Mouse (Mus musculus) heart, adult 8-10 months (tissue): ENCODE measurements around the gene Rab37. TPM values are rescaled to one million over a fixed set of nuclear protein-coding genes. Genes with fewer than 3 reads are reported as not detected.

Source experiments
- DNase-seq: peaks from one replicate; pipeline ENCODE4 v3.0.0; 2022; ENCODE audit warnings: low spot score
- total RNA-seq, 4 experiments: library from RNA; stranded (reverse); gene quantifications; 2 replicates each; pipeline ENCODE4 v1.2.4; 2022

Gene Rab37
- total RNA-seq, 4 experiments from 2014 or later = 0.34 to 1.0 (median 0.63) TPM

GRCm38 (mm10) chr11:115195933-115196332 lies 104.7 kb downstream of the Rab37 start:
- DNase-seq = no peak

GRCm38 (mm10) chr11:115197558-115197957 lies 106.3 kb downstream of the Rab37 start:
- no peak for DNase-seq

GRCm38 (mm10) chr11:115198932-115199384 lies 107.7 kb downstream of the Rab37 start:
- no peak for DNase-seq

GRCm38 (mm10) chr11:115200520-115200919 lies 109.3 kb downstream of the Rab37 start:
- DNase-seq = no peak

- peak; percentile 75 for DNase-seq
Measured at GRCm38 (mm10) chr11:115202316-115202715, 111.1 kb downstream of the Rab37 start.

GRCm38 (mm10) chr11:115202756-115203155 lies 111.5 kb downstream of the Rab37 start:
- no peak for DNase-seq

GRCm38 (mm10) chr11:115208126-115208525 lies 116.9 kb downstream of the Rab37 start:
- no peak for DNase-seq

- DNase-seq = no peak
Measured at GRCm38 (mm10) chr11:115208776-115209732, 117.8 kb downstream of the Rab37 start.

- DNase-seq = no peak
Measured at GRCm38 (mm10) chr11:115209958-115210357, 118.7 kb downstream of the Rab37 start.

Other genes with a start within 250 kb of the Rab37 start
- 1 to 10 TPM; 7.3 to 9.6 (median 9.1) TPM for gene Gprc5c, start 240.3 kb upstream of the Rab37 start, total RNA-seq
- 1 to 10 TPM in 1 of 4 experiments, under 1 TPM in 3; 0.38 to 1.6 (median 0.86) TPM for gene Cd300a, start 201.4 kb upstream of the Rab37 start, total RNA-seq
- 1 to 10 TPM in 2 of 4 experiments, under 1 TPM in 2; 0.38 to 1.2 (median 0.73) TPM for gene Cd300lb, start 157.0 kb upstream of the Rab37 start, total RNA-seq
- gene Cd300c, start 122.3 kb upstream of the Rab37 start, total RNA-seq = not detected
- 1 to 10 TPM; 1.2 to 2.0 (median 1.5) TPM for gene Cd300ld, start 101.5 kb upstream of the Rab37 start, total RNA-seq
- gene Cd300c2, start 89.6 kb upstream of the Rab37 start, total RNA-seq = 1 to 10 TPM; 1.1 to 1.6 (median 1.3) TPM
- not detected for gene Cd300ld2, start 75.2 kb upstream of the Rab37 start, total RNA-seq
- gene Cd300ld4, start 64.4 kb upstream of the Rab37 start, total RNA-seq = 1 to 10 TPM in 1 of 4 experiments, not detected in 3; 1.8 TPM
- gene Cd300ld5, start 53.7 kb upstream of the Rab37 start, total RNA-seq = 1 to 10 TPM; 1.6 to 5.8 (median 2.9) TPM
- 1 to 10 TPM; 4.6 to 9.1 (median 7.4) TPM for gene Cd300ld3, start 43.0 kb upstream of the Rab37 start, total RNA-seq
- under 1 TPM; 0.25 to 0.40 (median 0.32) TPM for gene Cd300e, start 29.3 kb upstream of the Rab37 start, total RNA-seq
- under 1 TPM in 3 of 4 experiments, not detected in 1; 0.13 to 0.89 (median 0.22) TPM for gene Cd300lf, start 42.6 kb downstream of the Rab37 start, total RNA-seq
- gene Slc9a3r1, start 71.9 kb downstream of the Rab37 start, total RNA-seq = 1 to 10 TPM; 7.3 to 8.5 (median 8.5) TPM
- gene Tmem104, start 96.1 kb downstream of the Rab37 start, total RNA-seq = 10 to 100 TPM in 1 of 4 experiments, 1 to 10 TPM in 3; 8.7 to 10.9 (median 9.1) TPM
- 10 to 100 TPM; 25.0 to 34.9 (median 25.9) TPM for gene Nat9, start 96.4 kb downstream of the Rab37 start, total RNA-seq
- gene Grin2c, start 175.8 kb downstream of the Rab37 start, total RNA-seq = under 1 TPM; 0.09 to 0.65 (median 0.23) TPM
- 1 to 10 TPM; 9.1 to 10.0 (median 9.6) TPM for gene Fdxr, start 185.6 kb downstream of the Rab37 start, total RNA-seq
- 1 to 10 TPM; 2.0 to 3.5 (median 2.3) TPM for gene Fads6, start 206.2 kb downstream of the Rab37 start, total RNA-seq
- not detected for gene Otop2, start 215.7 kb downstream of the Rab37 start, total RNA-seq
- gene Ush1g, start 230.6 kb downstream of the Rab37 start, total RNA-seq = under 1 TPM; 0.09 to 0.28 (median 0.25) TPM
- gene Otop3, start 243.3 kb downstream of the Rab37 start, total RNA-seq = not detected